Mouse (Mus musculus) liver, postnatal 0 days (tissue): ENCODE measurements around the gene Coro2a. TPM values are rescaled to one million over a fixed set of nuclear protein-coding genes. Genes with fewer than 3 reads are reported as not detected.

Experiments
- ATAC-seq: fragments of 200-750 bp; cut with Nextera tagmentation; 2 replicates; pipeline ENCODE4 v1.8.0; 2017; ENCODE audit warnings: mild to moderate bottlenecking, moderate library complexity
- DNase-seq: peaks from one replicate; pipeline ENCODE4 v3.0.0-alpha.2; 2016
- H3K27ac ChIP-seq: fragments of 300-500 bp; sonication (generic); 2 replicates; pipeline ENCODE4 v1.5.1; 2014; ENCODE audit warnings: antibody characterized with exemption, moderate library complexity, mild to moderate bottlenecking, low read depth
- H3K27me3 ChIP-seq: fragments of 300-500 bp; sonication (generic); 2 replicates; pipeline ENCODE4 v1.6.1; 2014; ENCODE audit warnings: low read length, control low read depth, mixed read lengths; ENCODE audit not compliant: insufficient read depth
- H3K36me3 ChIP-seq: fragments of 300-500 bp; sonication (generic); replicated peaks from 2 replicates; pipeline ENCODE4 v1.6.1; 2014; ENCODE audit warnings: mild to moderate bottlenecking, control low read depth, low read length, moderate library complexity, mixed read lengths; ENCODE audit not compliant: insufficient read depth
- H3K4me1 ChIP-seq: fragments of 300-500 bp; sonication (generic); 2 replicates; pipeline ENCODE4 v1.6.1; 2014; ENCODE audit warnings: antibody characterized with exemption, mild to moderate bottlenecking, control low read depth; ENCODE audit not compliant: insufficient read depth
- H3K4me2 ChIP-seq: fragments of 300-500 bp; sonication (generic); 2 replicates; pipeline ENCODE4 v1.6.1; 2014; ENCODE audit warnings: low read depth, mild to moderate bottlenecking, low read length, moderate library complexity, mixed read lengths
- H3K4me3 ChIP-seq: fragments of 300-500 bp; sonication (generic); 2 replicates; pipeline ENCODE4 v1.5.1; 2014; ENCODE audit warnings: low read depth, low read length
- H3K9ac ChIP-seq: fragments of 300-500 bp; sonication (generic); replicated peaks from 2 replicates; pipeline ENCODE4 v1.6.1; 2014; ENCODE audit warnings: mild to moderate bottlenecking, moderate library complexity
- H3K9me3 ChIP-seq: fragments of 300-500 bp; sonication (generic); 2 replicates; pipeline ENCODE4 v1.6.1; 2016; ENCODE audit warnings: mild to moderate bottlenecking, control low read depth, low read length, mixed read lengths
- CTCF ChIP-seq: sonication (generic); IDR thresholded peaks from 2 replicates; pipeline ENCODE4 v1.5.1; 2016; ENCODE audit warnings: antibody characterized with exemption, low read depth
- EP300 ChIP-seq: IDR thresholded peaks from 2 replicates; pipeline ENCODE4 v1.6.1; 2016; ENCODE audit warnings: antibody characterized with exemption, low read depth, mild to moderate bottlenecking
- WGBS: fragments of 180-500 bp; shearing (Covaris S2); extraction: QIAGEN DNeasy Blood & Tissue Kit; methylation state at CpG from one replicate; pipeline ENCODE4 v1.1.7; 2014; ENCODE audit not compliant: insufficient replicate concordance; 5-methylcytosine and 5-hydroxymethylcytosine counted together
- polyA plus RNA-seq: library from polyadenylated mRNA; unstranded; fragments of >200 nt; fragmentation: Nextera tagmentation; extraction: Ambion mirVana; gene quantifications from 2 replicates; pipeline ENCODE4 v1.2.1, GENCODE M21; 2015

Coro2a gene
- polyA plus RNA-seq, 1 experiment from 2014 or later, result 2.2 TPM

DNA sequence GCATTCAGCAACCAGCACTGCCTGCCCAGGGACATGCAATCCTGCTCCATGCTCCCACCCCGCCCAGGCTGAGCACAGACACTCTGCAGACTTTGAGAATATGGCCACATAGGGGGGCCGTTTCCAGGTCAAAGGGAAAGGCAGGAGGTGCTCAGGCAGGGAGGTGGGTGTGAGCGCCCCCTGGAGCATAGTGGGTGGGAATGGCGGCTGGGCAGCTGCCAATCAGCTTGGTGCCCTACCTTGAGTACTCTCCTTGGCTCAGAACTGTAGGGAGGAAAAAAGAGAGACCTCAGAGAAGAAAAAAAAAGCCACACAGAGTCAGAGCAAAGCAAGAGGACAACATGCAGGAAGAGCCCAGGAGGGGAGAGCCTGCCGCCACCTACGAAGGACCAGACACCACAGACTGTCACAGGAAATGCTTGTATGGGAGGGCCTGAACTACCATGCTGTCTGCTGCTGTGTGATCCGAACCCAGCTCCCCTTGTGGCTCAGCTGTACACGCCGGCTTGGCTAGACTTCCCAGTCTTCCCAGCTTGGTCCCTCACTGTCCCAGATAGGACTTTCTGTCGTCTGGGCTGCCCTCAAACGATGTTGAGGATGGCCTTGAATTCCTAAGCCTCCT is 16.3 kb upstream of the Coro2a start:
- no peaks in the 10 kb centered on the region for H3K9me3 ChIP-seq
- 51% methylated on average over 11 of the region's 11 CpGs for WGBS
- no peaks in the 10 kb centered on the region for H3K36me3 ChIP-seq
- ATAC-seq (no peak), DNase-seq (peak; percentile 48)
- peaks cover 6% of the 10 kb centered on the region; the same call in 1 of the 2 replicates for H3K4me1 ChIP-seq
- no peak overlapping the region for H3K27ac ChIP-seq
- no peaks in the 10 kb centered on the region for H3K27me3 ChIP-seq
- peak; percentile 58 for TF ChIP-seq CTCF
- no peak for TF ChIP-seq EP300
- no peak overlapping the region for H3K4me2 ChIP-seq
- H3K4me3 ChIP-seq, result no peak overlapping the region
- no peak overlapping the region for H3K9ac ChIP-seq

DNA sequence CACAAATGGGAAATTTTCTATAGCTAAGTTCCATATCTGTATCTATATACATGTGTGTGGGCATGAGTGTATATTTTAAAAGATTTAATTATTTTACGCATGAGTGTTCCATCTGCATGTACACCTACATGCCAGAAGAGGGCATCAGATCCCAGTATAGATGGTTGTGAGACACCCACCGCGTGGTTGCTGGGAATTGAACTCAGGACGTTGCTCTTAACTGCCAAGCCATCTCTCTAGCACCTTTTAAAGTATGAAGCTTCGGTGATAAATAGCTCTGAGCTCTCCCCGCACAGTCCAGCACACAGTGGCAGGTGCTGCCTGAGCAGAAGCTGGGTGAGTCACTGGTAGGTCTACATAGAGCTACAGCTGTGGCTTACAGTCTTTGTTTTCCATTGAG is 15.4 kb upstream of the Coro2a start:
- Histone ChIP-seq H3K9me3 (no peaks in the 10 kb centered on the region), H3K27me3 (no peaks in the 10 kb centered on the region), H3K4me3 (no peak overlapping the region), H3K9ac (no peak overlapping the region), H3K4me2 (no peak overlapping the region), H3K4me1 (peaks cover 6% of the 10 kb centered on the region; the same call in 1 of the 2 replicates), H3K27ac (no peak overlapping the region), H3K36me3 (no peaks in the 10 kb centered on the region)
- ATAC-seq, result no peak
- no peak for DNase-seq
- TF ChIP-seq CTCF, result peak; percentile 50
- no peak for TF ChIP-seq EP300
- WGBS, result 64% methylated on average over 6 of the region's 6 CpGs

DNA sequence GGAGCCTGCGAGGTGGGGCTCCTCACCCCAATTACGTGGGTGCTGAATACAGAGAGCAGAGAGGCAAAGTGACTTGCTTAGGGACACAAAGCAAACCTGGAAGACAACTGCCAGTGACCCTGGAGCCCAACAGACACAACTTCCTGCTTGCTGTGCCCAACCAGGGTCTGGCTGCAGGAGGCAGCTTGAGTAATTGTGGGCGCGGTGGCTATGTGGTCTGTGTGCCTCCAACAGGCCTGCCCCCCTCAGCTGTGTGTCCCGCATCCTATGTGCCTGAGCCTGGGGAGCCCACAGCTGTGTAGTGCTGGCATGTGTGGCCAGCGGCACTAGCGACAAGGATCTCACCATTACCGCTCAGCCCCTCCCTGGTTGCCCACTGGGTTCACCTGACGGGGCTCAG is 12.6 kb upstream of the Coro2a start:
- 50% methylated on average over 9 of the region's 9 CpGs for WGBS
- 0 out of 2 replicates have a peak, but pooled peaks cover 2% of the 10 kb centered on the region for H3K4me1 ChIP-seq
- peak; percentile 37 for ATAC-seq

DNA sequence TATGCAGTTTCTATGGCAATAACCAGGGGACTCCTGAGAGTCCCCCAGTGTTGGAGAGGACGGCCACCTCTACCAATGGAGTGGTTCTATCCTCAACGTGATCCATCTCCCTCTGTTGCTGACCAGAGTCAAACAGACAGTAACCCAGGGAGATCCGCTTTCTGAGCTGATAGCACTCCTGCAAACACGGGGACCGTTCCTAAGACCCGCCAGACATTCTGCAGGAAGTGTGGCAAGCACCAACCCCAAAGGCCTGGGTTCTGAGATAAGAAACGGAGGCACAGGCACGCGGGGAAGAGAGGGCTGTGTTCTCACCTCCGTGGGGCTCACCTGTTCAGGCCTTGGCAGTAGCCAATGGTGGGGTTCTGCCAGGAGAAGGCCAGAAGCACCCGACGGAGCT is 11.6 kb upstream of the Coro2a start:
- H3K9me3 ChIP-seq, result no peaks in the 10 kb centered on the region
- no peak overlapping the region for H3K27ac ChIP-seq
- ATAC-seq (no peak), DNase-seq (no peak)
- peak overlapping the region; percentile 32; the same call in 1 of the 2 replicates for H3K4me2 ChIP-seq
- WGBS, result 27% methylated on average over 12 of the region's 12 CpGs
- TF ChIP-seq CTCF, result no peak
- TF ChIP-seq EP300, result no peak
- H3K9ac ChIP-seq, result no peak overlapping the region
- no peak overlapping the region for H3K4me3 ChIP-seq
- H3K27me3 ChIP-seq, result no peaks in the 10 kb centered on the region
- 0 out of 2 replicates have a peak, but pooled peaks cover 2% of the 10 kb centered on the region for H3K4me1 ChIP-seq
- no peaks in the 10 kb centered on the region for H3K36me3 ChIP-seq

More for the DNA sequence above, 12.6 kb upstream of the Coro2a start:
- Histone ChIP-seq H3K36me3 (no peaks in the 10 kb centered on the region), H3K27me3 (no peaks in the 10 kb centered on the region), H3K27ac (0 out of 2 replicates have a peak overlapping the region, but pooled peaks have one; percentile 12), H3K9me3 (no peaks in the 10 kb centered on the region), H3K4me3 (peak overlapping the region; percentile 4; the same call in 1 of the 2 replicates), H3K4me2 (peak overlapping the region; percentile 42; the same call in 1 of the 2 replicates), H3K9ac (no peak overlapping the region)
- TF ChIP-seq CTCF, result no peak
- no peak for TF ChIP-seq EP300
- DNase-seq, result peak; percentile 57

DNA sequence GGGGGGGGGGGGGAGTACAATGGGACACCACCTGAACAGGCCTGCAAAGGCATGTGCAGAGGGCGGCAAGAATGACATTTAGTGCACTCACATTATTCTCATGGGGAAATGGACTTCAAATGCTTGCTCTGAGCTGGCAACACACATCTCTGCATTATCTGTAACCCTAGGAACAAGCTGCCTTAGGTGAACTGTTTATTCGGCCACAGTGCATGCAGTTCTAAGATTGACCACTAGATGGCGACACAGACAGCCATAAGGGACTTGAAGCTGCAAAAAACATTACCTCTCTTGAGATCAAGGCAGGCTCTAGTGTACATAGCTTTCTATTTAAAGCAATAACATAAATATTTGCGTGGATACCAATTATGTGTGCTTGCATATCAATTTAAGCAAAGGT is 9.2 kb upstream of the Coro2a start:
- 0% methylated on average over 4 of the region's 4 CpGs for WGBS

DNA sequence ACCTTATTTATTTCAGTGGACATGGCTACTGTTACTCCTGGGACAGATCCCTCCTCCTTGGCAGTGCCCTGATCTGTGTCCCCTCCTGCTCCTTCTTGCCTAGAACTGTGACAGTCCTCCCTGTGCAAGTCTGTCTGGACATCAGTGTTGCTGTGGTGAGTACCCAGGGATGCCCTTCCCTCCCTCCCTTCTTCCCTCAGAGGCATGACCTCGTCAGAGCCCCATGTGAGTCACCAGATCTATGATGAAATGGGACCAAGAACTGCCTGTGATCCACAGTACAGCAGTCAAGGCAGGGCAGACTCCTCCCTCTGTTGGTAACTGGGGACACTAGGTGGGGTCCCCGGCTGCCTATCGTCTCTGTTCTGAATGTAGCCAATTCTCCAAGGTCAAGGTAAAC is 5.6 kb upstream of the Coro2a start:
- TF ChIP-seq EP300 (no peak), CTCF (no peak)
- WGBS, result 62% methylated on average over 3 of the region's 3 CpGs
- peak; percentile 23; the same call in 1 of the 2 replicates for ATAC-seq

More for the DNA sequence above, 9.2 kb upstream of the Coro2a start:
- no peaks in the 10 kb centered on the region for H3K36me3 ChIP-seq
- H3K27me3 ChIP-seq, result no peaks in the 10 kb centered on the region
- 0 out of 2 replicates have a peak, but pooled peaks cover 2% of the 10 kb centered on the region for H3K4me1 ChIP-seq
- peak; percentile 88 for DNase-seq
- H3K27ac ChIP-seq, result no peak overlapping the region
- TF ChIP-seq CTCF, result peak; percentile 99
- TF ChIP-seq EP300, result no peak
- H3K4me2 ChIP-seq, result no peak overlapping the region
- peak; percentile 40; the same call in 1 of the 2 replicates for ATAC-seq
- no peak overlapping the region for H3K9ac ChIP-seq
- no peak overlapping the region for H3K4me3 ChIP-seq
- no peaks in the 10 kb centered on the region for H3K9me3 ChIP-seq

More for the DNA sequence above, 5.6 kb upstream of the Coro2a start:
- H3K4me2 ChIP-seq, result no peak overlapping the region
- no peaks in the 10 kb centered on the region for H3K9me3 ChIP-seq
- no peaks in the 10 kb centered on the region for H3K27me3 ChIP-seq
- DNase-seq, result no peak
- no peak overlapping the region for H3K4me3 ChIP-seq
- H3K27ac ChIP-seq, result no peak overlapping the region
- H3K36me3 ChIP-seq, result no peaks in the 10 kb centered on the region
- H3K9ac ChIP-seq, result no peak overlapping the region
- H3K4me1 ChIP-seq, result no peaks in the 10 kb centered on the region
